Mouse (Mus musculus): Measurements from ENCODE around the gene Bpifb5. TPM values are rescaled to one million over a fixed set of nuclear protein-coding genes. Genes with fewer than 3 reads are reported as not detected.

Gene Bpifb5
- total RNA-seq, 1 experiment: 0.36 TPM

- Histone ChIP-seq H3K4me1 (ENCODE audit: control insufficient read depth in 2 of 2, insufficient read depth in 2 of 2, low read length in 2 of 2, poor library complexity in 1 of 2) (0 out of 4 replicates have a peak, but pooled peaks cover 0 to 4% of the 10 kb centered on the region in 2 experiments), H3K9me3 (ENCODE audit: control insufficient read depth, insufficient read depth, low read depth, low read length) (no peaks in the 10 kb centered on the region), H3K36me3 (ENCODE audit: control insufficient read depth, insufficient read depth, low read length, poor library complexity, severe bottlenecking) (no peaks in the 10 kb centered on the region), H3K9ac (ENCODE audit: insufficient read depth, low read depth, low read length, poor library complexity, severe bottlenecking) (no peak overlapping the region), H3K4me3 (ENCODE audit: insufficient read depth in 1 of 2, low read depth in 1 of 2, low read length in 2 of 2, poor library complexity in 1 of 2, severe bottlenecking in 1 of 2) (no peak overlapping the region), H3K27ac (ENCODE audit: insufficient read depth, low read depth, low read length, poor library complexity, severe bottlenecking) (no peak overlapping the region)
- peak; percentile 39 for DNase-seq (ENCODE audit: low read depth, low spot score)
- TF ChIP-seq ZC3H11A (IDR thresholded peaks at IDR 0.05; ENCODE audit: borderline replicate concordance, low read depth, low read length) (0 out of 2 replicates have a peak, but pooled peaks have one; percentile 15), HCFC1 (IDR thresholded peaks at IDR 0.05; ENCODE audit: borderline replicate concordance, insufficient read depth, low read length) (no peak), CHD2 (IDR thresholded peaks at IDR 0.05; ENCODE audit: low read depth, low read length) (no peak)
- in situ Hi-C loops (cut with MboI; ENCODE audit: low sequenced_read_pairs in 2 of 2, unreplicated experiment in 2 of 2): no loop called here
Observed at GRCm38 (mm10) chr2:154187468-154187867, 36.1 kb upstream of the Bpifb5 start.

- TF ChIP-seq ZNF384 (IDR thresholded peaks at IDR 0.05; ENCODE audit: low read depth, low read length): no peak
- TF ChIP-seq ZC3H11A (IDR thresholded peaks at IDR 0.05; ENCODE audit: borderline replicate concordance, low read depth, low read length): no peak
- TF ChIP-seq CHD2 (IDR thresholded peaks at IDR 0.05; ENCODE audit: low read depth, low read length): no peak
- no peak for TF ChIP-seq MAFK (IDR thresholded peaks at IDR 0.05; ENCODE audit: insufficient read depth, low read depth, low read length)
- Histone ChIP-seq H3K4me1 (ENCODE audit: control insufficient read depth in 2 of 2, insufficient read depth in 2 of 2, low read length in 2 of 2, poor library complexity in 1 of 2) (no peaks in the 10 kb centered on the region), H3K27ac (ENCODE audit: insufficient read depth, low read depth, low read length, poor library complexity, severe bottlenecking) (no peak overlapping the region), H3K4me3 (ENCODE audit: insufficient read depth in 1 of 2, low read depth in 1 of 2, low read length in 2 of 2, poor library complexity in 1 of 2, severe bottlenecking in 1 of 2) (no peak overlapping the region), H3K9ac (ENCODE audit: insufficient read depth, low read depth, low read length, poor library complexity, severe bottlenecking) (no peak overlapping the region), H3K9me3 (ENCODE audit: control insufficient read depth, insufficient read depth, low read depth, low read length) (no peaks in the 10 kb centered on the region), H3K36me3 (ENCODE audit: control insufficient read depth, insufficient read depth, low read length, poor library complexity, severe bottlenecking) (no peaks in the 10 kb centered on the region)
- in situ Hi-C loops (cut with MboI; ENCODE audit: low sequenced_read_pairs in 2 of 2, unreplicated experiment in 2 of 2): no loop called here
- DNase-seq (ENCODE audit: low read depth, low spot score): no peak
Observed at GRCm38 (mm10) chr2:154189877-154190434, 33.6 kb upstream of the Bpifb5 start.

- TF ChIP-seq ZNF384 (IDR thresholded peaks at IDR 0.05; ENCODE audit: low read depth, low read length): no peak
- no peak for TF ChIP-seq HCFC1 (IDR thresholded peaks at IDR 0.05; ENCODE audit: borderline replicate concordance, insufficient read depth, low read length)
- no peak for TF ChIP-seq CHD2 (IDR thresholded peaks at IDR 0.05; ENCODE audit: low read depth, low read length)
- no peak for TF ChIP-seq ZC3H11A (IDR thresholded peaks at IDR 0.05; ENCODE audit: borderline replicate concordance, low read depth, low read length)
- TF ChIP-seq MAFK (IDR thresholded peaks at IDR 0.05; ENCODE audit: insufficient read depth, low read depth, low read length): no peak
- in situ Hi-C loops (cut with MboI; ENCODE audit: low sequenced_read_pairs in 2 of 2, unreplicated experiment in 2 of 2): no loop called here
- no peak for DNase-seq (ENCODE audit: low read depth, low spot score)
- Histone ChIP-seq H3K4me1 (ENCODE audit: control insufficient read depth in 2 of 2, insufficient read depth in 2 of 2, low read length in 2 of 2, poor library complexity in 1 of 2) (no peaks in the 10 kb centered on the region), H3K4me3 (ENCODE audit: insufficient read depth in 1 of 2, low read depth in 1 of 2, low read length in 2 of 2, poor library complexity in 1 of 2, severe bottlenecking in 1 of 2) (no peak within 1 kb of the TSS), H3K9me3 (ENCODE audit: control insufficient read depth, insufficient read depth, low read depth, low read length) (no peaks in the 10 kb centered on the region), H3K27ac (ENCODE audit: insufficient read depth, low read depth, low read length, poor library complexity, severe bottlenecking) (no peak within 1 kb of the TSS), H3K9ac (ENCODE audit: insufficient read depth, low read depth, low read length, poor library complexity, severe bottlenecking) (no peak within 1 kb of the TSS; the same call in 1 of the 2 replicates), H3K36me3 (ENCODE audit: control insufficient read depth, insufficient read depth, low read length, poor library complexity, severe bottlenecking) (no peaks in the 10 kb centered on the region)
Observed at GRCm38 (mm10) chr2:154190546-154191258, 32.8 kb upstream of the Bpifb5 start, which contains the start of gene Bpifb1. Gene Bpifb1, plus strand, starts transcription at chr2:154190818.

GRCm38 (mm10) chr2:154192141-154192540 is 31.4 kb upstream of the Bpifb5 start:
- DNase-seq (ENCODE audit: low read depth, low spot score): no peak
- in situ Hi-C loops (cut with MboI; ENCODE audit: low sequenced_read_pairs in 2 of 2, unreplicated experiment in 2 of 2): no loop called here
- no peaks in the 10 kb centered on the region for H3K9me3 ChIP-seq (ENCODE audit: control insufficient read depth, insufficient read depth, low read depth, low read length)
- no peak overlapping the region for H3K9ac ChIP-seq (ENCODE audit: insufficient read depth, low read depth, low read length, poor library complexity, severe bottlenecking)
- H3K4me1 ChIP-seq (ENCODE audit: control insufficient read depth in 2 of 2, insufficient read depth in 2 of 2, low read length in 2 of 2, poor library complexity in 1 of 2): no peaks in the 10 kb centered on the region
- no peak overlapping the region for H3K27ac ChIP-seq (ENCODE audit: insufficient read depth, low read depth, low read length, poor library complexity, severe bottlenecking)
- TF ChIP-seq HCFC1 (IDR thresholded peaks at IDR 0.05; ENCODE audit: borderline replicate concordance, insufficient read depth, low read length) (no peak), MAFK (IDR thresholded peaks at IDR 0.05; ENCODE audit: insufficient read depth, low read depth, low read length) (no peak), CHD2 (IDR thresholded peaks at IDR 0.05; ENCODE audit: low read depth, low read length) (no peak), ZC3H11A (IDR thresholded peaks at IDR 0.05; ENCODE audit: borderline replicate concordance, low read depth, low read length) (no peak), ZNF384 (IDR thresholded peaks at IDR 0.05; ENCODE audit: low read depth, low read length) (no peak)
- H3K4me3 ChIP-seq (ENCODE audit: insufficient read depth in 1 of 2, low read depth in 1 of 2, low read length in 2 of 2, poor library complexity in 1 of 2, severe bottlenecking in 1 of 2): no peak overlapping the region
- H3K36me3 ChIP-seq (ENCODE audit: control insufficient read depth, insufficient read depth, low read length, poor library complexity, severe bottlenecking): no peaks in the 10 kb centered on the region

Measured in ES-E14 (cell line).